Mouse (Mus musculus): ENCODE results near the gene Pspn. TPM values are rescaled to one million over a fixed set of nuclear protein-coding genes. Genes with fewer than 3 reads are reported as not detected.

The Pspn gene
- 1 to 10 TPM in 1 of 3 experiments, under 1 TPM in 1, not detected in 1; 0.82 to 1.5 TPM for polyA plus RNA-seq (2017; shearing (Covaris generic))

DNA sequence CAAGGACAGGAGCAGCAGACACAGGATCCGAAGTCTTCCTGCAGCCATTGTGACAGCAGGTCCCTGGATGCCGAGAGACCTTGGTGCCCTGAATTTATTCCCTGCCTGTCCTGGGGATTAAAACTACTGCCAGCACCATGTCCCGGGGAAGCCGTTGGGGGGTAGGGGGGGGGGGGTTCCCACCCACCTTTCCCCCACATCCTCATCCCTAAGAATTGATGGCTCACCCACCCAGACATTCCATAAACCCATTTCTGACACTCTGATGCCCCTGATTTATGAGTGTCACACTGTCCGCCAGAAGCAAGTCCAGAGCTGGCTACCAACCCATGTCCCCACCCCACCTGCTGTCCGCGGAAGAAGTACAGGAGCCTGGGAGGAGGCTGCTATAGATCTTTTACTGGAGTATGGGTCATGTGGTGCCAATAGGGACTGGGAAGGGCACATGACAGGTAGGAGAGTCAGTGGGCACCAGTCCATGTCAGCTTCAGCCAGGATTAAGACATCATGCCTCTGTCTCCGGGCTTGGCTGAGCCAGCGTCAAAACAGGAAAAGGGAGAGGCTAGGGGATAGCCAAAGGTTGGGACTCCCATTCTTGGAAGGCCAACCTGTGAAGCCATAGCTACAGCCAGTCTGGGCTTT lies at the start of gene Pspn:
Gene Pspn (minus strand): TSS at position 51 of the 642 bp plus-strand sequence.
- ATAC-seq = no peak

DNA sequence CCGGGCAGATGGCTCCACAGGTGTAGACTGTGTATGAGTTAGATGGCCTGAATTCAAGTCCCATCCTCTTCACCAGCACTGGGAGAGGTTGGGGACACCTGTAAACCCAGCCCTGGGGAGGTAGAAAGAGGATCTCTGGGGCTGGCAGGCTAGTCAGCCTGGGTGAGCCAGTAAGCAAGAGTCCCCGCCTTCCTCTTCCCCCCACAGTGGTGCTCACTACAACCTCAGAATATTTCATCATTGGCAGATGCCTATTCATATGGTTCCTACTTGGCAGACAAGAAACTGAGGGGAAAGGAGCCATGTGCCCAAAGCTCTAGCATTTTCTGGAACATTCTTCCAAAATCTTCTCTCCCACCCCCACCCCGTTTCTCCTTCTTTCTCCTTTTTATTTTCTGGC lies 49.0 kb upstream of the Pspn start:
- ATAC-seq = no peak

- no peak for ATAC-seq
Observed at GRCm38 (mm10) chr17:57047406-57047805, 47.6 kb upstream of the Pspn start.

DNA sequence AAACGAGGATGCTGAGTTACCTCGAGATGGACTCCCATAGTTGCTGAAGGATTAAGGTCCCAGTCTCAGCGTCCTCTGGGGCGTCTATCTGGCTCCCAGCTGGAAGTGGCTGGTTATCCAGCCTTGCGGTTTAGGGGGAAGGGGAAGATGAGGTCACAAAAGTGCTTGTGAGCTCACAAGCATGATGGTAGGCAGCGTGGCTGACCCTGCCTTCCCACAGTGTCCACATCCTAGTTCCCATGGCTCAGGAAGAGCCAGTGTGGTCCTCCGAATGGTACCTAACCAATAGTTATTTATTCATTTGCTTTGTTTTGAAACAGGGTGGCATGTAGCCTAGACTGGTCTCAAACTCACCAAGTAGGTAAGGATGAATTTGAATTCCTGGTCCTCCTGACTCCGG lies 41.7 kb upstream of the Pspn start, which contains the start of gene Slc25a41:
Gene Slc25a41 (minus strand): TSS at position 101 of the 400 bp plus-strand sequence.
- ATAC-seq = no peak

- ATAC-seq = no peak
Observed at GRCm38 (mm10) chr17:57038978-57039377, 39.2 kb upstream of the Pspn start.

DNA sequence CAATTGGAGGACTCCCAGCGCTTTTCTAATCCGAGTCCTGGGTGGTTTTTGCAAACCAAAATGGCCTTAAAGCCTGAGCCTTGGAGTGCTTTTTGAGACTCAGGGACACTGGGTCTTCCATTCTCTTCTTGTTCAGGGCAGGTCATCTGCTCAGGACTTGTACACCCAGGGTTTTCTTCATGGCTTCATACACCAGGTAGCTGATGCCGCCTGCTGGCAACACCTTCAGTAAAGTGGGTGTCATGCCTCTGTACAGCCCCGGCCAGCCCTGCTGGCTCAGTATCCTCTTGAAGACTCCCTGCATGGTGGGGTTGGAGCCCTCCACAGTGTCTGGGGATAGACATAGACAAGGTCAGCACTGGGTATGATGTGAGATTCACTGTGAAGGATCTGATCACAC lies 33.0 kb upstream of the Pspn start:
- no peak for ATAC-seq

GRCm38 (mm10) chr17:57031661-57032420 lies 32.0 kb upstream of the Pspn start:
- ATAC-seq = peak; percentile 88

- ATAC-seq = no peak
Observed at GRCm38 (mm10) chr17:57030931-57031660, 31.3 kb upstream of the Pspn start, which contains the start of gene Khsrp. Khsrp (minus strand) TSS chr17:57031522.

DNA sequence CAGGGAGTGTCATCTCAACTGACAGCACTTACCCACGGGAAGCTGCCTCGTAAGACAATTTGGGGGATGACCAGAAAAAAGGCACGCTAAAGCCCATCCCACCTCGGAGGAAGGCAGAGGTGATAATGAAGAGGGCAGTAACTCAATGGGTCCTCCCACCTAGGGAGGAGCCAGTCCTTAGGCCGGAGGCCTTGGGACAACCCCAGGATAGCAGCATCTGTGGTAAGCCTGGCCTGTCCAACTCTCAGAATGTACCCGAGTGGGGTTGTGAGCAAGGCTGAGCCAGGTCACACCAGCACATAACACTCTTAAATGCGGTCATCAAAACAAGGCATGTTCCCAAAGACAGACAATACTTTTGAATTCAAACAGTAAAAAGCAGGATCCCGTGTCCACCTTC lies 29.9 kb upstream of the Pspn start:
- no peak for ATAC-seq

GRCm38 (mm10) chr17:57027471-57027870 lies 27.7 kb upstream of the Pspn start:
- ATAC-seq = no peak

DNA sequence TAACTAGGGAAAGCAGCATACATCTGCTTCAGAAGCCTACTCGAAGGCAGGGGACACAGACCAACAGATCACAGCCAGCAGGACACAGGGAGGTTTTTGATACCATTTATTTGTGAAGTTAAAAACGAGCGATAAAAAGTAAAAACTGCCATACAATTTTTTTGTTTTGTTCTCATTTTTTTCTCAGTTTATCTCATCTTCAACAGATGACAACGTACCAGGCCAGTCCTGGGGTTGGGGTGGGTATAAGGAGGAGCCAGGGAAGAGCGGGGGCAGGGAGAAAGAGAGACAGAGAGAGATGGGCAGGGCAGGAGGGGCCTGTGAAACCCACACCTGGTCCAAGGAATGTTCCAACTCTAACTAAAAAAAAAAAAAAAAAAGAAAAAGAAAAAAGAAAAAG lies 21.1 kb upstream of the Pspn start:
- ATAC-seq = no peak

GRCm38 (mm10) chr17:57019693-57020092 lies 19.9 kb upstream of the Pspn start:
- ATAC-seq = no peak

GRCm38 (mm10) chr17:57012245-57012795 lies 12.5 kb upstream of the Pspn start:
- ATAC-seq = no peak

GRCm38 (mm10) chr17:57011236-57012141 lies 11.7 kb upstream of the Pspn start, which contains the start of the genes Gtf2f1 and Gm17949:
Gtf2f1 (minus strand) TSS chr17:57011288.
Gm17949 (plus strand) TSS chr17:57011469.
- peak; percentile 90 for ATAC-seq

GRCm38 (mm10) chr17:57010911-57011235 lies 11.1 kb upstream of the Pspn start:
- ATAC-seq = peak; percentile 52

- ATAC-seq = no peak
Observed at GRCm38 (mm10) chr17:57007137-57007905, 7.5 kb upstream of the Pspn start.

DNA sequence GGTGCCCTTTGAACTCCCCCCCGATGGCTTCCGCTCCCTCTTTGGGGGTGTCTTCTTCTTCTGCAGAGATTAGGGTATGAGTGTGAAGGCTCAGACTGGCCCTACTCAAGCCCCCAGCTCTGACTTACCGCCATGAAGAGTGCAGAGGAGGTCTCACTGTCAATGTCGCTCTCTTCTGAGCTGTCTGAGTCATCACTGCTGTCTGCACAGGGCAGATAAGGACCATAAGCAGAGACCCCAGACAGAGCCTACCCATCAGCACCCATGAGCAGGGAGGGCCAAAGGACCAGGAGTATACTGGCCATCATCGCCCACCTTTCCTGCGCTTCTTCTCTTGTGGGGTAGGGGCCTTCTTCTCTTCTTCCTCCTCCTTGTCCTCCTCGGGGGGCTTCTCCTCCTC lies 4.2 kb upstream of the Pspn start:
- no peak for ATAC-seq

GRCm38 (mm10) chr17:57001228-57001627 lies 1.4 kb upstream of the Pspn start:
- ATAC-seq = no peak

DNA sequence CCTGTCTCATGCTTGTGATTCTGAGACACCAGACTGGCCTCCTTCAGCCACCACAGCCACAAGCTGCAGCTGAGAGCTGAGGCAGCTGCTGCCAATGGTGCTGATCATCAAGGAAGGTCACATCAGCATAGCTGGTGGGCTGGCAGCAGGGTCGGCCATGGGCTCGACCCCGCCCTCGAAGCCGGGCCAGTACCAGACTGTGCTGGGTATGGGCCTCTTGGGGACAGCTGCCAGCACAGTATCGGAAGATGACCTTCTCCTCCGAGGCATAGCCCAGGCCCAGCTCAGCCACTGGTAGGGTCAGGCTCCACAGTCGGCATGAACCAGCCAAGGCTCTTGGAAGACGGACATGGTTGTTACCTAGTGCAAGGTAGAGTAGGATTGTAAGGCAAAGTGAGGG lies 404 bp downstream of the Pspn start:
- no peak for ATAC-seq

DNA sequence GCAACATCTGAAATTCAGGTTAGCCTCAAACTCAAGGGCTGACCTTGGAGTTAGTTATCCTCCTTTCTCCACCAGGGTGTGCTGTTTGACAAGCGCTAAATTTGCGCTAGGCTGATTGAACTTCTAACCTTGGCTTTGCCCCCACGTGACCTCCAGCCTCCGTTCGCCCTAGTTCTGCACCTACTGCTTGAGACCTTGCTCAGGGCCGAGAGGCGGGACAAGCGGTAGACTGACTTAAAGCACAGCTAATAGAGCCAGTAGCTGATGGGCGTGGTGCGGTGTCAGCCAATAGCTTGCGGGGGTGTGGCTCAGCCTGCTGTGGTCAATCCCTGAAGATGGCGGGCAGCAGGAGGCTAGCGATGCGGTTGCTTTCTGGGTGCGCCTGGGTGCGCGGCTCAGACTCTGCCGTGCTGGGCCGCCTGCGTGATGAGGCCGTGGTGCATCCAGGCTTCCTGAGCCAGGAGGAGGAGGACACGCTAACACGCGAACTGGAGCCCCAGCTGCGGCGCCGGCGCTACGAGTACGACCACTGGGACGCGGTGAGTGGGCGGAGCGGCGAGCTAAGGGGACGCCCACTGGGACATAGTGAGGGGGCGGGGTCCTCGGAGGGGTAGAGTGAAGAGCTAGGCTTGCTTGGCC lies 2.7 kb downstream of the Pspn start, which contains the start of gene Alkbh7:
Gene Alkbh7 (plus strand): TSS at position 311 of the 639 bp plus-strand sequence.
- peak; percentile 100 for ATAC-seq

Data from inflammation-experienced regulatory T-cells, adult 6 months (primary cell).